Mouse (Mus musculus) left cerebral cortex, postnatal 10 days (tissue): ENCODE results near the gene Hdhd3. TPM values are rescaled to one million over a fixed set of nuclear protein-coding genes. Genes with fewer than 3 reads are reported as not detected.

ENCODE experiments used
- DNase-seq, 2 experiments: peaks; one replicate each; pipeline ENCODE4 v3.0.0; 2021 to 2022; ENCODE audit warnings: low spot score in 2 of 2, mixed read lengths in 1 of 2; ENCODE audit errors: extremely low spot score in 1 of 2
- intact Hi-C: fragments of 180-260 bp; cut with DNase I; formaldehyde crosslinking; loops from one replicate; pipeline ENCODE4 v1.15.1; 2025
- total RNA-seq, 2 experiments: library from RNA; stranded (reverse); gene quantifications; 2 replicates each; pipeline ENCODE4 v1.2.3; 2021

The Hdhd3 gene
- 1 to 10 TPM; 8.3 to 8.4 TPM for total RNA-seq

- intact Hi-C loops = no loop called here
- DNase-seq = no peak
Observed at GRCm38 (mm10) chr4:62503374-62503970, at the start of gene Hdhd3. Gene Hdhd3 (minus strand): TSS chr4:62503467.

- no peak for DNase-seq
- intact Hi-C loops = no loop called here
Observed at GRCm38 (mm10) chr4:62551966-62552365, 48.7 kb upstream of the Hdhd3 start.

- intact Hi-C loops = no loop called here
- no peak for DNase-seq
Observed at GRCm38 (mm10) chr4:62544801-62545200, 41.5 kb upstream of the Hdhd3 start.

DNA sequence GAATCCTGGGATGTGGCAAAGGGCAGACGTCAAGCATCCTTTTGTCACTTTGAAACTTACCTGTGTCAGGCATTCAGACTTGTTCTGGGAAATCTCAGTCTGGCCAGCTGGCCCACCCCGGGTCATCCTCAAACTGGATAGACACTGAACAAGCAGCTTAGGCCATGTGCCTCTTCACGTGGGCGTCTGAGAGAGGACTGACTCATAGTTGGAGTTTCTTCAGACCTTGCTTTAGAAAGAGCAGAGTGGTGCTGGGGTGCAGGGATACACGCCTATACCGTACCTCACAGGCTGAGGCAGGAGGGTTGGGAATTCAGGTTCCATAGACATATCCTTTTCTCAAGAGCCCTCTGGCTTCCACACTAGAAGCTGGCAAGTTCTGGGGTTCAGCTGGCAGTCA lies 40.5 kb upstream of the Hdhd3 start:
- intact Hi-C loops = no loop called here
- DNase-seq = no peak

- no peak for DNase-seq
- intact Hi-C loops = no loop called here
Observed at GRCm38 (mm10) chr4:62541802-62542201, 38.5 kb upstream of the Hdhd3 start.

- no peak for DNase-seq
- intact Hi-C loops = no loop called here
Observed at GRCm38 (mm10) chr4:62533729-62534128, 30.5 kb upstream of the Hdhd3 start.

DNA sequence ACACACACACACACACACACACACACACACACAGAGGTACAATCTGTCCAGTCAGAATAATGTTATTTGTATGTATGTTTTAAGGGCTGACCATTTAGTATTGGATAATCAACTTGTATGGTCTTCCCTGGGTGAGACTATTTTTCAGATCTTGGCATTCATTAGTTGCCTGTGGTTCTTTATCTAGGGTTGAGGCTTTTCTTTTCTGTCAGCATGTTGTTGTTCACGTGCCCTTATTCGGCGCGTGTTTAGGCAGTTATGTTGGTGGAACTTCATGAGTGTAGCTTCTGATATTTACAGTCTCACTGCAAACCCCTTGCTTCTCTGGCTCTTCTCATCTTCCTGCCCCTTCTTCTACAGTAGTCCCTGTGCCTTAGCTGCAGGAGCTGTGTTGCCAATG lies 24.4 kb upstream of the Hdhd3 start:
- intact Hi-C loops = no loop called here

GRCm38 (mm10) chr4:62526256-62526655 lies 23.0 kb upstream of the Hdhd3 start:
- DNase-seq = no peak
- intact Hi-C loops = no loop called here

More for the DNA sequence above, 24.4 kb upstream of the Hdhd3 start:
- DNase-seq = no peak

- intact Hi-C loops = no loop called here
- DNase-seq = no peak
Observed at GRCm38 (mm10) chr4:62525489-62525811, 22.2 kb upstream of the Hdhd3 start.

DNA sequence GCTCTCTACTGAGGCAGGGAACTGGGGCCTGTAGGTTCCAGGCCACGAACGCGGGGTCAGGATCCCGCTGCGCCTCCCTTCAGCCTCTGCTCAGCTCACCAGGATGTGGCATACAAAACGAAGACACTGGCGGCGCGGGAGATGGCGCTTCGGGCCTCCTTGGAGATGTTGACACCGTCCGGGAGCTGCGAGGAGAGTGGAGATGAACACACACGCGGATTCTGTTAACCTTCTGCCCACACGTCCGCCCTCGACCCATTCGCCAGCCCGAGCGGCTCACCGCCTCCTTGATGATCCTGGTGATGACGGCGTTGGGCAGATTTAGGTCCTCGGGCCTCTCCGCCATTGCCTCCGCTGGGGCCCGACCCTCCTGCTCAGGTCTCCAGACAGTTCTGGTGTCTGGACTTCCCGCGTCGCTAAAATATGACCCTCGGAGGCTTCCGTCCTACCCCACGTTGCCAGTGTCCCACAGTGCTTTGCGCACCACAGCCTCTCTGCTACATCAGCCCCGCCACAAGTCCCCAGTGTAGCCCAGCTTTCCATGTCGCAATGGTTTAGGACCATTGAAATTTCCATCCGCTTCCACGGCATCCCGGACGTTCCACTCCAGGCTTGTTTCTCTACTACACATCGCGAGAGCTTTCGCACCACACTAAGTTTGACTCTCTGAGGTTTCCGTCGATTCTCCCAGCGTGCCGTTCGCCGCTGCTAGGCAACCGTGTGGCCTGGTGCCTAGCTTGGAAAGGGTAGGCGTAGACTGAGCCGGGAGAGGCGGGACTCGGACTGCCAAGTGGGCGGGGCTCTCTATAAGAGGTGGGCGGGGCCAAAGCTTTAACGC lies 21.6 kb upstream of the Hdhd3 start, which contains the start of the genes Pole3 and 4933430I17Rik:
Pole3 (minus strand) TSS at position 418 of the 838 bp plus-strand sequence.
4933430I17Rik (plus strand) TSS at position 719 of the 838 bp plus-strand sequence.
- intact Hi-C loops = no loop called here

DNA sequence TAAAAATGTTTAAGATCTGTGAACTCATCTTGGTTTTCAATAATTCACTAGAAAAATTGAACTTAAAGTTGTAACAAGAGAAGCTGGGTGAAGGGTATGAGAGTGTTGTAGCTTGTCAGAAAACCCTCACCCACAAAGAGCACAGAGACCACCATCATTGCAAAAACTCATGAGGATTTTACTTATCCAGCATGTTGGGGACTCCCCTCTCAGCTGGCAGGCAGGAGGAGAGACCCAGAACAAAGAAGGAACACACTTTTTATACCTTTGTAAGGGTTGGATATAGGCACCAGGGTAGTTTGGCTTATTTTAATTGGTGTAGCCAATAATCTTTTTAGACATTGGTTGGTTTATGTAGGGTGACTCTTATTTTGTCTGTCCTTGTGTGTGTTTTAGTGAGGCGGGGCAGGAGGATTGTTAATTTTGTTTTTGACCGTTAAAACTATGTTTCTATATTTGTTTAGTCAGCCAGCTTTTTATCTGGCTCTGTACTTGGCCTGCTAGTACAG lies 17.7 kb upstream of the Hdhd3 start:
- intact Hi-C loops = no loop called here
- no peak for DNase-seq

More for the DNA sequence above, 21.6 kb upstream of the Hdhd3 start, which contains the start of the genes Pole3 and 4933430I17Rik:
- DNase-seq = peak; percentile 97 to 98

DNA sequence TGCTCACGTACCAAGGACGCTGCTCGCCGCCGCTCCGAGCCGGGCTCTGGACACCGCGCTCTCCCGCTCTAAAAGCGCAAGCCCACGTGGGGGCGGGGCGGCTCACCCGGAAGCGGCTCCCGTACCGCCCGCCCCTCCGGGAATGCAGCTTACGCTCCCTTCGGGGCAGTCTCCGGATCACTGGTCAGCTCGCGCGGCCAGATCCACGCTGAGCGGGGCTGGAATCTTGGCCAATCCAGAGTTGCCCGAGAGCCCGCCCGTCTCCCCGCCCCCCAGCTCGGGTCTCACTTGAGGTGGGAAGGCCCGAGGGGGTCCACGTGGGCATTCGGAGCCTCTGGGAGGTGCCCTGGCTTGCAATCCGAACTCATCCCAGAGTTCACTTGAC lies 16.6 kb upstream of the Hdhd3 start, which contains the start of gene Alad:
Alad (minus strand) TSS at position 70 of the 385 bp plus-strand sequence.
- intact Hi-C loops = no loop called here
- peak; percentile 54 to 93 for DNase-seq

- intact Hi-C loops = no loop called here
- no peak for DNase-seq
Observed at GRCm38 (mm10) chr4:62519122-62519848, 16.0 kb upstream of the Hdhd3 start.

GRCm38 (mm10) chr4:62518416-62519121 lies 15.3 kb upstream of the Hdhd3 start:
- no peak for DNase-seq
- intact Hi-C loops = no loop called here

DNA sequence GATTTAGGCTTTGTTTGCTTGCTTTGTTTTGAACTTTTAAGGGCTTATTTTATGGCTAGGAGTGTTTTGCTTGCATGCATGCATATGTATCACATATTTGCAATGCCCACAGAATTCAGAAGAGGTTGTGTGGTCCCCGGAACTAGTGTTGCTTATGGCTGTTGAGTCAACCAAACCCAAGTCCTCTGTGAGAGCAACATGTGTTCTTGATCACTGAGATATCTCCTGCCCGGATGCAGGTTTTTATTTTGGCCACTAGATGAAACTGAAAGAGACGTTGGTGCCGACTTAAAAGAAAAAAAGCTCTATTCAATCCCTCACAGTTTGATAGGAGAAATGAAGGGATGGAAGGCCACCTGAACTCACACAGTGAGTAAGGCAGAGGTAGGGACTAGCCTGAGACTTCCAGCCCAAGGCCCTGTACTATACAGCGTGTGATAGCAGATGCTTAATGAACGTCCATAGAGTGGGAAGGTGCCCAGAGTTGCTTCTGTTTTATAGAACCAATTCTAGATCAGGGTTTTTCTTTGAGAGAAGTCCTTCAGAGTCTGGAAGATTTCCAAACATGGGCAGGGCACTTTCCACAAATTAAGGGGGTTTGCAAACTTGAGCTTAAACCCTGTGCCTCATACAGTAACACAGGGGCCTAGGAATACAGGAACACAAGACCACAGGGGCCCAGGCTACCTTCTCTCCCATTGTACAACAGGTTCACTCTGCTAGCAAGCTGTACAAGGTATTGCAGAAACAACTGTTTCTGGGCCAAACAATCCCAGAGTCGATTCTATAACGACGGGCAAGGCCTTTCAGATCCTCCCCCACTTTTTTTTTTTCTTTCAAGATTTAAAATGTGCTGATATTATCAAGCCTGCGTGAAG lies 14.5 kb upstream of the Hdhd3 start:
- intact Hi-C loops = no loop called here
- no peak for DNase-seq

DNA sequence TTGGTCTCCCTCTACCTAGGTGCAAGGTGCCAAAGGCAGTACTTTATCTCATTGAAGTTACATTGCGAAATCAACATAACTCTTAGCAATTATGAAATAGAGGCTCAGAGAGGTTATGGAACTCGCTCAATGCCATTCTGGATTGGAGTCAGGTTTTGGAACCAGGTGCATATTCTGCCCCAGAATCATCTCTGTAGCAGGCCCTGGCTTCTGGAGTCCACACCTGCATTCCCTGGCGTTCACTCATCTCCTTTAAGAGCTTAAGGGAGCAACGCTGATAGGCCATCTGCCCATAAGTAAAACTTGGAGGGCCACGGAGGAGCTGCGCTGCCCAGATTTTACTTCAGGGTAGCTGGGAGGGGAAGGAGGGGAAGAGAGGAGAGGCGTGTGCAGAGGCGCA lies 13.8 kb upstream of the Hdhd3 start:
- intact Hi-C loops = no loop called here
- DNase-seq = no peak

DNA sequence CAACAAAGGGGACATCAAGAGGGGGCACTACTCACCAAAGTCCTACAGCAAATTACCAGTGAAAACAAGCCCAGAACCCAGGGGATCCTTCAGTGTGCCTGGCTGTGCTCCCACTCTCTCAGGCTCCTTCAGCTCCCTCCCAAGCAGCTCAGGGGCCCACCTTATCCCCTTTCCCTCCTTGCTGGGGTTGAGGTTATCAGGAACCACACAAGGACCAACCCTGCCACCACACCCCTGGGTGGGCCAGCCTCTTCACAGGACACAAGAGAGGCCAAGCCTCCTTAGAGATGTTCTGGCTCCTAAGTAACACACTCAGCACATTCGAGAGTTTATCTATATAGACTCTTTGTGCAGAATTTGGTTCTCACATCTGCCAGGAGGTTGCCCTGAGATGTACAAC lies 13.3 kb upstream of the Hdhd3 start:
- intact Hi-C loops = no loop called here

GRCm38 (mm10) chr4:62516079-62516478 lies 12.8 kb upstream of the Hdhd3 start:
- intact Hi-C loops = no loop called here
- peak in 1 of 2 experiments; percentile 87 for DNase-seq

More for the DNA sequence above, 13.3 kb upstream of the Hdhd3 start:
- no peak for DNase-seq
